Mouse (Mus musculus): ENCODE data around the gene Grm8.

The Grm8 gene

DNA sequence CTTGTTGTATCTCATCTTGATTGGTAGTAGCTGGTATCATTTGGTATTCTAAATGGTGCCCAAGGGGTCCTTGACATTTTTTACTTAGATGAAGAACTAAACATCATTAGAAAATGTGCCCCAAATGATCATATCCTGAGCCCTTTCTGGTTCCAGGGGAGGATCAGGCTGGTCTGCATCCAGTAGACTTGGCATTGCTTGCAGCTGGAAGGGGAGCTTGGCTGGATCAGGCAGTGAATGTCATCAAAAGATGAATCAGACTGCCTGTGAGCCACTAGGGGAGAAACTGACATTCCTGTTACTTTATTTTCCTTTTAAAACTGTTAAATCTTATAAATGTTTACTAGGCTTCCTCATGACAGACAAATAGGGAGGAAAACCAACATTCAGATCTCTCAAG, 894.6 kb downstream of the Grm8 start:
- DNase-seq (ENCODE audit: low read depth, low spot score) = peak; percentile 45

GRCm38 (mm10) chr6:27239968-27240367, 895.0 kb downstream of the Grm8 start:
- DNase-seq (ENCODE audit: low read depth, low spot score) = no peak

Measured in skeletal muscle tissue, adult 2 months (tissue).